Mouse (Mus musculus) urinary bladder, postnatal 10 days (tissue): ENCODE results near the gene Zfp871.
"Not testable (repeated sequence)": the region's sequence is repeated elsewhere in the genome, so short reads cannot be mapped to it uniquely, and the experiment has no call there.

Experiments
- DNase-seq: peaks from one replicate; pipeline ENCODE4 v3.0.0; 2022; ENCODE audit warnings: low spot score

Gene Zfp871

GRCm38 (mm10) chr17:32738406-32738805 is 49.7 kb downstream of the Zfp871 start:
- no peak for DNase-seq

DNA sequence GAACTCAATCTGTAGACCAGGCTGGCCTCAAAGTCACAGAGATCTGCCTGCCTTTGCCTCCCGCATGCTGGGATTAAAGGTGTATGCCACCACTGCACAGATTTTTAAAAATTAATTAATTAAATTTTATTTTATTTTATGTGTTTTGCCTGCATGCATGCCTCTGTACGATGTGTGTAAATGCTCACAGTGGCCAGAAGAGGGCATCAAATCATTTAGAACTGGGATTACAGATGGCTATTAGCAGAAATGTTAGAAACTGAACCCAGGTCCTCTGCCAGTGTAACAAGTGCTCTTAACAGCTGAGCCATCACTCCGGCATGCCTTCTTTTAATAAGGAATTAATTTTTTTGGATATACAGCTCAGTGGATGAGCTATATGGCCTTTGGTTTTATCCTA is 59.1 kb downstream of the Zfp871 start:
- no peak for DNase-seq

DNA sequence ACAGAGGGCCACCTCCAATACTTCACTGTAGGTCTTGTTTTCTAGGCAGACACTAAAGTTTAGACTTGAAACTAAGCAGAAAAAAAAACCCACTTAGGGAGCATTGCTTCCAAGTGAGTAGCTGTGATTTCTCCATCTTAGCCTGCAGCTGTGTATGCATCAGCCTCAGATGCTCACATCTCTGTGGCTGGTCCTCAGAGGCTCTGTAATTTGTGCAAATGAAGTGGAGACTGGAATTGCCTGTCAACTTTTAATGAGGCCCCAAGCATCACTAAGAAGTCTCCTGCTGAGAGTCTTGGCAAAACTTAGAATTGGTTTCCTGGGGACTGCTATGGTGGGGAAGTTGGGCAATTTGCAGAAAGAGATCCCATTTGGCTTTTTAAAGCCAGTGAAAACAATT is 61.7 kb downstream of the Zfp871 start:
- DNase-seq = not testable (repeated sequence)

GRCm38 (mm10) chr17:32722771-32723170 is 65.3 kb downstream of the Zfp871 start:
- DNase-seq = no peak

DNA sequence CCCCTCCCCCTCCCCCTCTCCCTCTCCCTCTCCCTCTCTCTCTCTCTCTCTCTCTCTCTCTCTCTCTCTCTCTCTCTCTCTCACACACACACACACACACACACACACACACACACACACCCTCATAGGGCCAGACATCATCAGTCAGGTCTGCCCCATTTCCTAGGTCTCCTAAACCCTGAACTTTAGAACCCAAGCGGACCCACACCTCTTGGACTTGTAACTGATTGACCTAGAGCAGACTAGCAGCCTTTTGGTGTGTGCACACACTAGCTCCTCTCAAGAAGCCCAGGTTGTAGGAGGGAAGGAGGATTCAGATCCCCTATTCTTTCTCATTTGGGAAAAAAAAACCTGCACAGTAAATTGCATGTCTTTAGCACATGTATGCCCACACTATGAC is 65.9 kb downstream of the Zfp871 start:
- not testable (repeated sequence) for DNase-seq
